Mouse (Mus musculus) embryonic facial prominence, embryonic 13.5 days (tissue): ENCODE measurements around the gene Calm4. TPM values are rescaled to one million over a fixed set of nuclear protein-coding genes. Genes with fewer than 3 reads are reported as not detected.

ENCODE experiments used
- ATAC-seq: fragments of 200-750 bp; cut with Nextera tagmentation; 2 replicates; pipeline ENCODE4 v1.8.0; 2017; ENCODE audit warnings: low read depth; ENCODE audit not compliant: insufficient number of reproducible peaks, insufficient read depth, low FRiP score, low TSS enrichment
- H3K27ac ChIP-seq: fragments of 300-500 bp; sonication (generic); 2 replicates; pipeline ENCODE4 v1.5.1; 2015; ENCODE audit warnings: moderate library complexity, mild to moderate bottlenecking, inconsistent platforms
- H3K27me3 ChIP-seq: fragments of 300-500 bp; sonication (generic); 2 replicates; pipeline ENCODE4 v1.6.1; 2015; ENCODE audit warnings: mild to moderate bottlenecking, inconsistent platforms
- H3K36me3 ChIP-seq: fragments of 300-500 bp; sonication (generic); 2 replicates; pipeline ENCODE4 v1.6.1; 2015; ENCODE audit warnings: mild to moderate bottlenecking, inconsistent platforms
- H3K4me1 ChIP-seq: fragments of 300-500 bp; sonication (generic); 2 replicates; pipeline ENCODE4 v1.6.1; 2015; ENCODE audit warnings: inconsistent platforms
- H3K4me2 ChIP-seq: fragments of 300-500 bp; sonication (generic); 2 replicates; pipeline ENCODE4 v1.6.1; 2015; ENCODE audit warnings: moderate library complexity, mild to moderate bottlenecking, inconsistent platforms
- H3K4me3 ChIP-seq: fragments of 300-500 bp; sonication (generic); 2 replicates; pipeline ENCODE4 v1.5.1; 2015; ENCODE audit warnings: mild to moderate bottlenecking, inconsistent platforms
- H3K9ac ChIP-seq: fragments of 300-500 bp; sonication (generic); 2 replicates; pipeline ENCODE4 v1.6.1; 2015; ENCODE audit warnings: mild to moderate bottlenecking, inconsistent platforms
- H3K9me3 ChIP-seq: fragments of 300-500 bp; sonication (generic); 2 replicates; pipeline ENCODE4 v1.6.1; 2016; ENCODE audit warnings: inconsistent platforms
- WGBS: fragments of 180-500 bp; shearing (Covaris S2); methylation state at CpG from one replicate; pipeline ENCODE4 v1.1.7; 2015; ENCODE audit warnings: mixed read lengths; 5-methylcytosine and 5-hydroxymethylcytosine counted together
- polyA plus RNA-seq: library from polyadenylated mRNA; unstranded; fragments of >200 nt; fragmentation: Nextera tagmentation; extraction: Ambion mirVana; gene quantifications from 2 replicates; pipeline ENCODE4 v1.2.1, GENCODE M21; 2015

The Calm4 gene
- polyA plus RNA-seq, 1 experiment from 2014 or later: 4.7 TPM

DNA sequence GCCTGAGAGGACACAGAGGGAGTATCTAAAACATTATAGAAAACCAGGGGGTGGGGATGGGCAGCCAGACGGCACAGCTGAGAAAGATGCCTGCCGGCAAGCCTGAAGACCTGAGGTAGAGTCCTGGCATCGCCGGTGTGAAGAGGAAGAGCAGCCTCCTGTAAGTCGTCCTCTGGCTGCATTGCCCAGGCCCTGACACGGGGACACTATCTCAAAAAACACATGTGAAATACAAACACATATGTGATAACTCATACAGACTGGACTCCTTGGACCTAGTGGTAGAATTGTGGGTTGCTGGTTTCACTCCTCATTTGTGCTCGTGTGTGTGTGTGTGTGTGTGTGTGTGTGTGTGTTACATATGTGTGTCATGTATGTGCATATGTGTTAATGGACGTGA, 23.7 kb downstream of the Calm4 start:
- H3K4me3 ChIP-seq: no peak overlapping the region
- 89% methylated on average over 8 of the region's 8 CpGs for WGBS
- no peaks in the 10 kb centered on the region for H3K27me3 ChIP-seq
- no peak overlapping the region for H3K4me2 ChIP-seq
- no peaks in the 10 kb centered on the region for H3K36me3 ChIP-seq
- H3K9me3 ChIP-seq: no peaks in the 10 kb centered on the region
- no peak overlapping the region for H3K27ac ChIP-seq
- no peak for ATAC-seq
- H3K9ac ChIP-seq: no peak overlapping the region
- H3K4me1 ChIP-seq: peaks cover 9% of the 10 kb centered on the region

DNA sequence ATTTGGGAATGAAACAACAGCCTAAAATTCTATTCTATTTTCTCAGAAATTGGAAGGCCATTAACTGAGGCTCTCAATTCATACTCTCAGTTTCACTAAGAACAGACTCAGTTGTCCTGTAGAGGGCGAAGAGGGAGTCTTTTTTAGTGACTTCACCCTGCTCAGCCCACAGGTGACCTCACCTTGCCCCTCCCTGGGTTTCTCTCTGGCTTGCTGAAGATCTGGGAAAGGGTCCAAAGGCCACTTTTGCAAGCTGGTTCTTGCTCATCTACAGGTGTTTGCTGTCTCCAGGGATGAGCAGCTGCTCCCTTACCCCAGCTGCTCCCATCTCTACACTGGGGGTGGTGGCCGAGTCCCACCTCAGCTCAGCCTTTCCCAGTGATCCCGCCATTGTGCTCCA, 24.8 kb downstream of the Calm4 start:
- Histone ChIP-seq H3K27ac (no peak overlapping the region), H3K4me2 (no peak overlapping the region), H3K9me3 (no peaks in the 10 kb centered on the region), H3K4me3 (no peak overlapping the region), H3K36me3 (no peaks in the 10 kb centered on the region), H3K9ac (no peak overlapping the region), H3K27me3 (no peaks in the 10 kb centered on the region), H3K4me1 (no peaks in the 10 kb centered on the region)
- WGBS: 80% methylated on average over 3 of the region's 3 CpGs
- no peak for ATAC-seq

DNA sequence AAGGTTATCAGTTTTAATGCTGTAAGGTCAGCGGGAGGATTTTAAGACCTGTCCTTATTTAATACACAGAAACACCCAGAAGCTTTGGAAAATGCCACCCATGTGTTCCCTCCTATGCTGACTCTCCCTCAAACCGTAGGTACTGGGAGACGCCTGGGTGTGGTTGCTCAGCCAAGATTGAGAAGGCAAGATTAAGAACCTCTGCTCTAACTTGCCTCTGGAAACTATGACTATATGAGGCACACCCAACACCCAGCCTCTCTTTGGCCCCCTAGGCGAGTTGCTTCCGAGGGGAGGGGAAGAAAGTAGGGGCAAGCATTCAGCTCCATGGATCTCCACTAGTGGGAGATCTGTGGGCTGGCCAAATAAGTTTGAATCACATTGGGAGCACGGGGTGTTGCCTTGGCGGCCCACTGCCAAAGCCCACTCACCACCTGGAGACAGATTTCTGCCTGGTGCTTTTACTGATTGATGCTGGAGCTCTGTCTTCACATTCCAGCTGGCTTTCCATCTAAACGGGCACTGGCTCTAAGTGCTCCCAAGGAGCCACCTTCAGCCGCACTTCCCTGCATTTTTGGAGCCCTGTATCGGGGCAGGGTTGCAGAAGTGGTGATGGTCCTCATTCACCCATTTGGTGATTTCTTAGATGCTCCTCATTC, 25.5 kb downstream of the Calm4 start:
- no peak for ATAC-seq
- no peak overlapping the region for H3K9ac ChIP-seq
- H3K27me3 ChIP-seq: no peaks in the 10 kb centered on the region
- no peak overlapping the region for H3K27ac ChIP-seq
- H3K36me3 ChIP-seq: no peaks in the 10 kb centered on the region
- no peaks in the 10 kb centered on the region for H3K9me3 ChIP-seq
- WGBS: 84% methylated on average over 10 of the region's 10 CpGs
- H3K4me3 ChIP-seq: no peak overlapping the region
- no peaks in the 10 kb centered on the region for H3K4me1 ChIP-seq
- no peak overlapping the region for H3K4me2 ChIP-seq

DNA sequence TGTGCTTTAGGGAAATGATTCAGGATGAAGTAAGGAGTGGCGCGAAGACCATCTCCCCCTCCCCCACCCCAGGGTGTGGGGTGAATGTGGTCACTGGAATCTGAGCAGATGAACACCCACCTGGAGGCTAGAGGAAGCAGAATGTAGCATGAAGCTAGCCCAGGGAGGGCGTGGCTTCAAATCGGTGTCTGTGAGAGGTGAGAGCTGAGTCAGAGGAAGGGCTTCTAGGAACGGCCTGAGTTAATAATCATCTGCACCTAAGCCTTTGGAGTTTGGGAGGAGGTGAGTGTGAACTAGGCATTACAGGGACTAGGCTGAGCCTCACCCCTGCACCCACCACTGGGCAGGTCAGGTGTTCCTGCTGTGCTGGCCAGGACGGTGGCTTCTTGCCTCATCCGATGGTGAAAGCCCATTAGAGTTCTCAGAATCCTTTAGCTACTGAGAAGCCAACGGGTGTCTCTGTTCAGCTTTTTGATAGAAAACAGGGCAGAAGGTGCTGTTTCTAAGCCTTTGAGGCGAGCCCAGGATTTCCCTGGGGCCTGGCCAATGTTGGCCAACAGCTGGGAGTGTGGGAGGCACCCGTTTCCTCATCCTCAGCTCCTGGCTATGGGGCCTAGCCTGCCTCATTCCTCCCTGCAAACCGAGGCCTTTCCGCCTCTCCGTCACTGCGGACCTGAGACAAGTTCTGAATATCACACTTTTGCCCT, 28.2 kb downstream of the Calm4 start:
- Histone ChIP-seq H3K27me3 (no peaks in the 10 kb centered on the region), H3K9ac (no peak overlapping the region), H3K9me3 (no peaks in the 10 kb centered on the region), H3K27ac (no peak overlapping the region), H3K4me3 (no peak overlapping the region), H3K4me2 (no peak overlapping the region), H3K36me3 (no peaks in the 10 kb centered on the region), H3K4me1 (no peaks in the 10 kb centered on the region)
- WGBS: 79% methylated on average over 14 of the region's 14 CpGs
- no peak for ATAC-seq

DNA sequence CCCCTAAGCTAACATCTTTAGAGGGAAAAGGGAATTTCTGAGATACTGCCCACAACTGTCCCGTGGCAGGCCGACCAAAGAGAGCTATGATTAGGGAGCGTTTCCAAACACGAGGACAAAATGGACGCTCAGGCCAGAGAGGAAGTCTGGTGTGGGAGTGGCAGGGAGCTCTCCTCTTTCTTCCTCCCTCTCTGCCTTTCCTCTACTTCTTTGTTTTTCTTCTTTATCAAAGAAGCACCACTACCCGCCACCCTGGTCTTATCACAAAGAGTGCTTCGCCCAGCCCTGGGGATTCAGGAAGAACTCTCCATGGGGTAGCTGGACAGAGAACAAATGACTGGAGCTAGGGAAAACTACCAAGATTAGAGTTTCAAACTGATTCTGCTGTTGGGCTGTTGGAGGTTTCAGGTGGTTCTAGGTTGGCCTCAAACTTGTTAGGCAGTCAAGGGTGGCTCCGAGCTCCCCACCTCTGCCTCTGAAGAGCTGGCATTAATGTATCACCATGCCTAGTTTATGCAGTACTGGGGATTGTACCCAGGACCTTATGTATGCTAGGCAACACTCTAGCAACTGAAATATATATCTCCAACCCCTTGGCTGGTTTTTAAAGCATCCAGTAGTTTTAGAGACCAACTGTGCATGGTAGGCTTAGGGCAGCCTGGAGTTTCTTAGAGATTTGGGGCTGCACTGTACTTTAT, 28.9 kb downstream of the Calm4 start:
- ATAC-seq: no peak
- Histone ChIP-seq H3K36me3 (no peaks in the 10 kb centered on the region), H3K4me2 (no peak overlapping the region), H3K27me3 (no peaks in the 10 kb centered on the region), H3K9ac (no peak overlapping the region), H3K4me3 (no peak overlapping the region), H3K27ac (no peak overlapping the region), H3K4me1 (no peaks in the 10 kb centered on the region), H3K9me3 (no peaks in the 10 kb centered on the region)
- 88% methylated on average over 8 of the region's 8 CpGs for WGBS

DNA sequence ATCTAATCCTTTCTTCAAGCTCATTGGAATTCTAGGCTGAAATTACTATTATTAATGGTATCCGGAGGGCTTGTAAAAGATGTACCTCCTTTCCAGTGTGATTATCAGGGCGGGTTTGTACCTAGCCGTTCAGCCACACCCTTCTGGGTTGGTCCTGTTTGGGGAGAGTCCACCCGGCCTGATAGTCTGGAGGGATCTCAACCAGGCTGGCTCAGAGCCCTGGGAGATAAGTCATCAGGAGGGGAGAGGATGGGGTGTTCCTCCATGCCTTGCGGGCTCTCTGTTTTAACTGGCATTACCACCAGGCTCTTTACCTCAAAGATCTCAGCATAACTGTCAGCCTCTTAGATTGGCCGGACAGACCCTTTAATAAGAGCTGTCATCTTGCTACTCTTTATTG, 29.6 kb downstream of the Calm4 start:
- H3K4me3 ChIP-seq: no peak overlapping the region
- H3K4me1 ChIP-seq: no peaks in the 10 kb centered on the region
- H3K27me3 ChIP-seq: no peaks in the 10 kb centered on the region
- no peak overlapping the region for H3K4me2 ChIP-seq
- H3K36me3 ChIP-seq: no peaks in the 10 kb centered on the region
- ATAC-seq: no peak
- H3K9ac ChIP-seq: no peak overlapping the region
- H3K9me3 ChIP-seq: no peaks in the 10 kb centered on the region
- no peak overlapping the region for H3K27ac ChIP-seq
- 81% methylated on average over 6 of the region's 6 CpGs for WGBS

DNA sequence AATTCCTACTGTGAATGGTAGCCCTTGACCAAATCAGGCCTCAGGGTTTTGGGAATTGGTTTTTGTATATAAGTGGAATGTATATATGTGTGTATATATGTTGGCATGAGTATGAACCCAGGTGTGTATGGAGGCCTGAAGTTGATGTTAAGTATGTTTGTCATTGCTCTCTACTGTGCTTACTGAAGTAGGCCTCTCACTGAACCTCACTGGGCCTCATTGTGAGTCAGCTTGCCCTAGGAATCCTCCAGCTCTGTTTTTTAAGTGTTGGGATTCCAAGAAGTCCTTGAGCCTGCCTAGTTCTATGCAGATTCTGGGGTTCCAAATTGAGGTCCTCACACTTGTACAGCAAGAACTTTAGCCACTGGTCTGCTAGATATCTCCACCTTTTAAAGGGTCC, 32.3 kb downstream of the Calm4 start:
- Histone ChIP-seq H3K36me3 (no peaks in the 10 kb centered on the region), H3K27ac (no peak overlapping the region), H3K9ac (no peak overlapping the region), H3K27me3 (no peaks in the 10 kb centered on the region), H3K4me1 (no peaks in the 10 kb centered on the region), H3K9me3 (no peaks in the 10 kb centered on the region), H3K4me2 (no peak overlapping the region), H3K4me3 (no peak overlapping the region)
- ATAC-seq: no peak

DNA sequence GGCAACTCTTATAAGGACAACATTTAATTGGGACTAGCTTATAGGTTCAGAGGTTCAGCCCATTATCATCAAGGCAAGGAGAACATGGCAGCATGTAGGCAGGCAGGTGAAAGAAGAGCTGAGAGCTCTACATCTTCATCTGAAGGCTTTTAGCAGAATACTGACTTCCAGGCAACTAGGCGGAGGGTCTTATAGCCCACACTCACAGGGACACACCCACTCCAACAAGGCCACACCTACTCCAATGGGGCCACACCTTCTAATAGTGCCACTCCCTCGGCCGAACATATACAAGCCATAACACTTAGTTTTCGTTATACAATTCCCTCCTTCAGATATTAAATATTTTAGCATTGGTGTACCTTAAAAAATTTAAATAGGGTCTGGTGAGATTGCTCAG, 35.3 kb downstream of the Calm4 start:
- H3K9ac ChIP-seq: no peak overlapping the region

DNA sequence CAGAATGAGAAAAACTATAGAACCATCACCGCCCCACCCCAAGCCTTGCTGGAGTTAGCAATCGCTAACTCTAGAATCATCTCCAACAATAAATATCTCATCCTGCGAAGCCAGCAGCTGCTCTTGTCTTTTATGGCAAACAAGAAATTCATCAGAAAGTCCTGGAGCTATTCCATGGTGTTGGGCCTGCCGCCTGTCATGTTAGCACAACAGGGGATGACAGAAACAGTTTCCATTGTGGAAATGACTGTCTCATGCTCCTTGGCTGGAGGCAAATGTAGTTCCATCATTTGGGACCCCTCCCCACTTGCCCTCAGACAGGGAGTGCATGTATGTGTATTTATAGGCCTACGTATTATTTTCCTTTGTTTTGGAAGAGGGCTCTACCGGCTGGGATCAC, 38.9 kb downstream of the Calm4 start:
- Histone ChIP-seq H3K27ac (peak overlapping the region; percentile 66), H3K4me3 (no peak overlapping the region), H3K4me1 (no peaks in the 10 kb centered on the region), H3K9ac (no peak overlapping the region), H3K4me2 (no peak overlapping the region), H3K36me3 (peaks cover 12% of the 10 kb centered on the region), H3K27me3 (no peaks in the 10 kb centered on the region), H3K9me3 (no peaks in the 10 kb centered on the region)
- WGBS: 78% methylated on average over 6 of the region's 6 CpGs
- no peak for ATAC-seq

More for the DNA sequence above, 35.3 kb downstream of the Calm4 start:
- Histone ChIP-seq H3K36me3 (no peaks in the 10 kb centered on the region), H3K4me3 (no peak overlapping the region), H3K9me3 (no peaks in the 10 kb centered on the region), H3K4me1 (no peaks in the 10 kb centered on the region), H3K27ac (no peak overlapping the region), H3K4me2 (no peak overlapping the region), H3K27me3 (no peaks in the 10 kb centered on the region)
- no peak for ATAC-seq
- WGBS: 93% methylated on average over 4 of the region's 4 CpGs

DNA sequence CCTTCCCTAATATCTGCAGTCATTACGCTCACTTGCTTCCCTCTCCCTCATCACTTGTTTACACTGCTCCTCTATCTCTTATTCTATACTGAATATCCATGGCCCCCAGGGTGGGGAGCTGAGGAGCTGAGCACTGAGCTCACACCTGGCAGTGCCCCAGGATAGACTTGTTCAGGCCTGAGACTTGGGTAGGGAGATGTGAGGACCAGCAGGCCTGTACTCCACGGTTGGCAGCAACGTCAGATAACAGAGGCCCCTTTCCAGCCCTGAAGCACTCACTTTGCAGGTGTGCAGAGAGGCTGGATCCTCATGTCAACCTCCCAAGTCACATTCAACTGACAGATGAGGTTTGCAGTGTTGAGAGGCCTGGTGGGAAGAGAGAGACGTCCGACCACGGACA, 39.6 kb downstream of the Calm4 start:
- WGBS: 52% methylated on average over 6 of the region's 6 CpGs
- Histone ChIP-seq H3K9me3 (no peaks in the 10 kb centered on the region), H3K36me3 (peaks cover 20% of the 10 kb centered on the region), H3K4me2 (no peak overlapping the region), H3K4me1 (no peaks in the 10 kb centered on the region), H3K4me3 (no peak overlapping the region), H3K9ac (no peak overlapping the region), H3K27me3 (no peaks in the 10 kb centered on the region), H3K27ac (peak overlapping the region; percentile 66)
- ATAC-seq: peak; percentile 82

DNA sequence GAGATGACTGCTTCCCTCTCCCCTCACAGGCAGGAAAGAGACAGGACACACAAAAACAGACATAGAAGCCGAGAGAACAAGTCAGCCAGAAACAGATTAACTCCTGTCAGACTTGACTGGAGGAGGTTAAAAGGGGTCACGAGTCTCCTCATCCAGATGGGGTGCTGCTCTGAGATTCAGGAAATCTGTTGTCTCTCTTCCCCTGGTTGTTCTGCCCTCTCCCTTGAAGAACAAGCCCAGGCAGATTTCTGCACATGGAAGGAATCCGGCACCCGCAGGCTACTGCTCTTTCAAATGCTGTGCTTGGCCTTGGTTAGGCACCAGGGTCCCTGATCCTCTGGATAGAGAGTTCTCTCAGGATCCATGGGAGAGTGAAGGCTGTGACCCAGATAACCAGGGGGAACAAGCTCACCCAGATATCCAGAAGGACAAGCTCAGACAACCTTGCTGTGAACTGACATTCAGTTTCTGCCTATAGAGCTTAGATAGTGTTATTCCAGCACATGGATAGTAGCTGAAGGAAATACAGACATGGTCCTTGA, 40.2 kb downstream of the Calm4 start:
- 0 out of 2 replicates have a peak, but pooled peaks have one; percentile 43 for ATAC-seq
- no peak overlapping the region for H3K4me3 ChIP-seq
- WGBS: 37% methylated on average over 4 of the region's 4 CpGs
- peak overlapping the region; percentile 66 for H3K27ac ChIP-seq
- H3K9ac ChIP-seq: no peak overlapping the region
- H3K4me1 ChIP-seq: no peaks in the 10 kb centered on the region
- H3K27me3 ChIP-seq: no peaks in the 10 kb centered on the region
- peaks cover 24% of the 10 kb centered on the region for H3K36me3 ChIP-seq
- H3K4me2 ChIP-seq: no peak overlapping the region
- no peaks in the 10 kb centered on the region for H3K9me3 ChIP-seq

DNA sequence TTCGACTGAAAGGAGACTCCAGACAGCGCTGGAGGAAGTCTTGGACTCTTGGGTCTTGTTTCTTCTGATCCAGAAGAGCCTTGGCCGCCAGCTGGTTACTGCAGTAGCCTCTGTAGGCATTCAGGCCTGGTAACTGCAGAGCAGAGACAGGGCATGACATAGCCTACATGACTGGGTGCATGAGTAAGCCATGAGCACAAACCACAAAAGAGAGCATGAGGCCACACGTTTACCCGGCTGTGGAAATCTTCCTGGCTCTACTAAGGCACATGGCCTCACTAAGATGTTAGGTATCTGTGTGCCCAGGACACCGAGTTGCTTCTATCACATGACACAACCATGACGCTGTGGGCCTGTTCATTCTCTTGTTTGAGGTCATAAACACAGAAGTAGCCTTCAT, 49.1 kb downstream of the Calm4 start:
- Histone ChIP-seq H3K36me3 (peaks cover 64% of the 10 kb centered on the region), H3K4me2 (no peak overlapping the region), H3K9ac (no peak overlapping the region), H3K9me3 (no peaks in the 10 kb centered on the region), H3K27ac (no peak overlapping the region), H3K27me3 (no peaks in the 10 kb centered on the region), H3K4me3 (no peak overlapping the region), H3K4me1 (peaks cover 14% of the 10 kb centered on the region)
- WGBS: 90% methylated on average over 7 of the region's 7 CpGs
- ATAC-seq: no peak
